Comparison of ENCODE assay signal across 8 mouse cellular contexts in genomic region chr15:8709578-8709977, GRCm38 (mm10). TPM values are rescaled to one million over a fixed set of nuclear protein-coding genes. Genes with fewer than 3 reads are reported as not detected.
DNase-seq lines count a peak whose midpoint lies in the region; ATAC-seq and TF ChIP-seq lines count a peak whose summit lies in the region.

No protein-coding gene starts in this region.

- H3K9me3 ChIP-seq in heart, embryonic 13.5 days: no peaks in the 10 kb centered on the region
- no peaks in the 10 kb centered on the region for H3K9me3 ChIP-seq in limb, embryonic 15.5 days

- H3K27ac ChIP-seq in left cerebral cortex, adult 2 months: peak overlapping the region; percentile 85
- no peak overlapping the region for H3K27ac ChIP-seq in heart, embryonic 13.5 days (replicated peaks)
- 0 out of 2 replicates have a peak overlapping the region, but pooled peaks have one; percentile 33 for H3K27ac ChIP-seq in limb, embryonic 15.5 days

- peaks cover 30% of the 10 kb centered on the region for H3K4me1 ChIP-seq in heart, embryonic 13.5 days
- H3K4me1 ChIP-seq in limb, embryonic 15.5 days: peaks cover 27% of the 10 kb centered on the region

- H3K4me3 ChIP-seq in left cerebral cortex, adult 2 months: peak overlapping the region; percentile 67
- peak overlapping the region; percentile 85 for H3K4me3 ChIP-seq in heart, embryonic 13.5 days
- peak overlapping the region; percentile 62 for H3K4me3 ChIP-seq in limb, embryonic 15.5 days

- intact Hi-C loops in left cerebral cortex, adult 2 months (cut with DNase I): loop anchor here (5.0 kb wide), 1 partner anchor 77 kb away; no protein-coding TSS in a partner anchor

- peak overlapping the region; percentile 88 for H3K9ac ChIP-seq in heart, embryonic 13.5 days
- H3K9ac ChIP-seq in limb, embryonic 15.5 days: peak overlapping the region; percentile 31; the same call in 1 of the 2 replicates

- H3K27me3 ChIP-seq in heart, embryonic 13.5 days (replicated peaks): no peaks in the 10 kb centered on the region
- H3K27me3 ChIP-seq in limb, embryonic 15.5 days: no peaks in the 10 kb centered on the region

- H3K36me3 ChIP-seq in heart, embryonic 13.5 days: peaks cover 14% of the 10 kb centered on the region; the same call in 1 of the 2 replicates
- no peaks in the 10 kb centered on the region for H3K36me3 ChIP-seq in limb, embryonic 15.5 days

- peak overlapping the region; percentile 80 for H3K4me2 ChIP-seq in heart, embryonic 13.5 days
- peak overlapping the region; percentile 84 for H3K4me2 ChIP-seq in limb, embryonic 15.5 days

- no peak for TF ChIP-seq CTCF in left cerebral cortex, adult 2 months (IDR thresholded peaks at IDR 0.05)

- DNase-seq in left cerebral cortex, adult 2 months (ENCODE audit: extremely low spot score in 1 of 2, low spot score in 2 of 2): no peak
- no peak for DNase-seq in left cerebral cortex, adult 8-10 months (ENCODE audit: low spot score in 2 of 2)
- DNase-seq in cerebellum, adult 9-10 months: peak; percentile 41
- peak; percentile 52 for DNase-seq in retina, embryonic 14.5 days (ENCODE audit: low spot score)
- no peak for DNase-seq in spleen, postnatal 10 days (ENCODE audit: low spot score in 2 of 2)
- no peak for DNase-seq in ovary, adult 18-20 months (ENCODE audit: low spot score)

- no peak for ATAC-seq in heart, embryonic 13.5 days (ENCODE audit: extremely low read depth, insufficient number of reproducible peaks, low FRiP score, low TSS enrichment)
- ATAC-seq in limb, embryonic 15.5 days (ENCODE audit: insufficient number of reproducible peaks, low FRiP score, low TSS enrichment, low read depth): no peak

- WGBS in heart, embryonic 13.5 days: 1% methylated on average over 11 of the region's 11 CpGs
- under 1% methylated on average over 11 of the region's 11 CpGs for WGBS in limb, embryonic 15.5 days

RNA-seq across cellular contexts. Expression of gene Slc1a3, which starts 1.0 kb away (rescaled TPM):
- 100 to 1,000 TPM; 294 to 295 TPM for total RNA-seq in left cerebral cortex, adult 2 months (2021)
- total RNA-seq in left cerebral cortex, adult 8-10 months (2022): 100 to 1,000 TPM; 285 to 336 (median 314) TPM
- polyA plus RNA-seq in heart, embryonic 13.5 days (2015; fragmentation: Nextera tagmentation; extraction: Ambion mirVana): 12.7 and 14.8 TPM in 2 replicates
- polyA plus RNA-seq in limb, embryonic 15.5 days (2015; fragmentation: Nextera tagmentation; extraction: Ambion mirVana): 28.4 and 33.9 TPM in 2 replicates

Comparison
In these comparisons a context has a peak if more than half of its experiments do, and no peak if none do; other contexts are left out.
1. DNase-seq: peak in cerebellum, adult 9-10 months (single experiment) and retina, embryonic 14.5 days (single experiment); none in left cerebral cortex, adult 2 months (0 of 2), left cerebral cortex, adult 8-10 months (0 of 2), spleen, postnatal 10 days (0 of 2) and ovary, adult 18-20 months (single experiment).
2. Peak in every context shown above with its lines, with median percentiles within 50 percentile points of each other: H3K4me3 ChIP-seq.